Mouse (Mus musculus): Measurements from ENCODE around the gene Snx33.

- TF ChIP-seq EP300 (optimal IDR thresholded peaks at IDR 0.05): no peak
- no peak for TF ChIP-seq CTCF (IDR thresholded peaks at IDR 0.05; ENCODE audit: low read depth)
Measured at GRCm38 (mm10) chr9:56903662-56904061, 24.5 kb downstream of the Snx33 start.
